Mouse (Mus musculus) olfactory bulb, adult 2 months (tissue): ENCODE data around the gene Olfr286.

Source experiments
- CTCF ChIP-seq: fragments of 200-500 bp; IDR thresholded peaks from 2 replicates; pipeline ENCODE4 v1.5.1; 2012; ENCODE audit warnings: low read depth, mild to moderate bottlenecking, low read length, moderate library complexity; ENCODE audit not compliant: insufficient read depth
- POLR2A ChIP-seq: fragments of 200-500 bp; IDR thresholded peaks from 2 replicates; pipeline ENCODE4 v1.6.1; 2012; ENCODE audit warnings: mild to moderate bottlenecking, low read depth, low read length, moderate library complexity; ENCODE audit not compliant: insufficient read depth

DNA sequence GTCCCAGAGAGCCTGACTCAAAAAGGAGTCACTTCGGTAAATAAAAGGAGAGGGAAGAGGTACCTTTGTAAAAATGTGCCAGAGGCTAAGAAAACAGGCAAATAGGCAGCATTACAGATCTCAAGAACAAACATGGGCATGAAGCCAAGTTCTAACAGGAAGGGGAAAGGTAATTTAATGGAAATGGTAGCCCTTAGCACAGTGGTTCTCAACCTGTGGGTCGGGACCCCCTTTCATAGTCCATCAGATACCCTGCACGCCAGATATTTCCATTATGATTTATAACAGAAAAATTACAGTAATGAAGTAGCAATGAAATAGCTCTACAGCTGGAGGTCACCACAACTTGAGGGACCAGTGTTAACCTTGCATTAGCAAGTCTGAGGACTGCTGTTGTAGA, 56.9 kb downstream of the Olfr286 start:
- TF ChIP-seq CTCF (no peak), POLR2A (no peak)
